Mouse (Mus musculus) right cerebral cortex, postnatal 4 days (tissue): Measurements from ENCODE around the gene Sox8.
A peak's percentile ranks its signal among the peaks of the same experiment; 100 is the strongest.

Source experiments
- DNase-seq: peaks from one replicate; pipeline ENCODE4 v3.0.0-alpha.2; 2022

Gene Sox8

GRCm38 (mm10) chr17:25570648-25571452 is at the start of gene Sox8:
Gene Sox8 (minus strand): TSS chr17:25570686.
- DNase-seq, result peak; percentile 80

- peak; percentile 55 for DNase-seq
Measured at GRCm38 (mm10) chr17:25618508-25619056, 48.1 kb upstream of the Sox8 start.

- no peak for DNase-seq
Measured at GRCm38 (mm10) chr17:25614723-25615510, 44.4 kb upstream of the Sox8 start.

- no peak for DNase-seq
Measured at GRCm38 (mm10) chr17:25613323-25613722, 42.8 kb upstream of the Sox8 start.

GRCm38 (mm10) chr17:25612537-25612936 is 42.1 kb upstream of the Sox8 start:
- DNase-seq, result no peak

- DNase-seq, result peak; percentile 55
Measured at GRCm38 (mm10) chr17:25610151-25610550, 39.7 kb upstream of the Sox8 start.

- no peak for DNase-seq
Measured at GRCm38 (mm10) chr17:25609506-25609828, 39.0 kb upstream of the Sox8 start.

- no peak for DNase-seq
Measured at GRCm38 (mm10) chr17:25608821-25609505, 38.5 kb upstream of the Sox8 start.

- no peak for DNase-seq
Measured at GRCm38 (mm10) chr17:25608137-25608785, 37.8 kb upstream of the Sox8 start.

- DNase-seq, result no peak
Measured at GRCm38 (mm10) chr17:25604234-25604633, 33.7 kb upstream of the Sox8 start.

- DNase-seq, result no peak
Measured at GRCm38 (mm10) chr17:25602366-25602765, 31.9 kb upstream of the Sox8 start.

- no peak for DNase-seq
Measured at GRCm38 (mm10) chr17:25597537-25597936, 27.1 kb upstream of the Sox8 start.

- no peak for DNase-seq
Measured at GRCm38 (mm10) chr17:25595495-25595894, 25.0 kb upstream of the Sox8 start.

- DNase-seq, result no peak
Measured at GRCm38 (mm10) chr17:25593411-25594261, 23.1 kb upstream of the Sox8 start.

GRCm38 (mm10) chr17:25592336-25592735 is 21.9 kb upstream of the Sox8 start:
- DNase-seq, result no peak

- DNase-seq, result no peak
Measured at GRCm38 (mm10) chr17:25590985-25591384, 20.5 kb upstream of the Sox8 start.

GRCm38 (mm10) chr17:25590068-25590467 is 19.6 kb upstream of the Sox8 start:
- no peak for DNase-seq

- DNase-seq, result no peak
Measured at GRCm38 (mm10) chr17:25584646-25585045, 14.2 kb upstream of the Sox8 start.

- DNase-seq, result no peak
Measured at GRCm38 (mm10) chr17:25583858-25584257, 13.4 kb upstream of the Sox8 start.

- DNase-seq, result no peak
Measured at GRCm38 (mm10) chr17:25583099-25583498, 12.6 kb upstream of the Sox8 start.

- no peak for DNase-seq
Measured at GRCm38 (mm10) chr17:25582076-25582475, 11.6 kb upstream of the Sox8 start.
